ENCODE assay signal across 33 mouse cellular contexts in genomic region chr15:15582300-15582880, GRCm38 (mm10).
"Had no signal": no experiment of that assay in that cellular context is flagged by ENCODE, and none has a peak within 500 bp of the region (broad histone marks: within the 10 kb centered on the region; RNA-seq: fewer than 3 reads in every experiment).

No protein-coding gene starts in this region.

- H3K27ac ChIP-seq: heart, embryonic 10.5 days; heart, embryonic 13.5 days; heart, embryonic 15.5 days; hindbrain, embryonic 10.5 days; hindbrain, embryonic 12.5 days; hindbrain, embryonic 13.5 days; hindbrain, embryonic 14.5 days; hindbrain, embryonic 15.5 days; hindbrain, postnatal 0 days; intestine, embryonic 15.5 days; kidney, embryonic 15.5 days; kidney, postnatal 0 days; layer of hippocampus, adult 2 months; left cerebral cortex, adult 2 months had no signal

- H3K9ac ChIP-seq: heart, embryonic 12.5 days; heart, embryonic 13.5 days; heart, embryonic 15.5 days; hindbrain, embryonic 12.5 days; hindbrain, embryonic 13.5 days; hindbrain, embryonic 14.5 days; hindbrain, embryonic 15.5 days; intestine, embryonic 15.5 days; kidney, embryonic 15.5 days had no signal

- H3K36me3 ChIP-seq: heart, embryonic 10.5 days; heart, embryonic 12.5 days; heart, embryonic 13.5 days; heart, embryonic 15.5 days; hindbrain, embryonic 10.5 days; hindbrain, embryonic 12.5 days; hindbrain, embryonic 13.5 days; hindbrain, embryonic 15.5 days; intestine, embryonic 15.5 days; kidney, embryonic 15.5 days had no signal

- H3K9me3 ChIP-seq: heart, embryonic 10.5 days; heart, embryonic 12.5 days; heart, embryonic 13.5 days; heart, embryonic 15.5 days; hindbrain, embryonic 10.5 days; hindbrain, embryonic 12.5 days; hindbrain, embryonic 13.5 days; hindbrain, embryonic 15.5 days; intestine, embryonic 15.5 days; kidney, embryonic 15.5 days had no signal

- DNase-seq: heart, postnatal 10 days; heart, postnatal 14 days; heart, postnatal 36 days; kidney, adult 11 months; kidney, adult 18-20 months; kidney, adult 2 months; kidney, adult 8-10 months; kidney, adult 9 months; kidney, postnatal 10 days; kidney, postnatal 14 days; kidney, postnatal 25 days; kidney, postnatal 36 days; layer of hippocampus, adult 9-11 months; layer of hippocampus, postnatal 36 days had no signal

- H3K4me3 ChIP-seq: heart, embryonic 10.5 days; heart, embryonic 12.5 days; heart, embryonic 13.5 days; heart, embryonic 15.5 days; hindbrain, embryonic 10.5 days; hindbrain, embryonic 12.5 days; hindbrain, embryonic 13.5 days; hindbrain, embryonic 15.5 days; intestine, embryonic 15.5 days; kidney, embryonic 15.5 days; layer of hippocampus, adult 2 months; left cerebral cortex, adult 2 months had no signal

- H3K4me1 ChIP-seq: heart, embryonic 10.5 days; heart, embryonic 12.5 days; heart, embryonic 13.5 days; heart, embryonic 15.5 days; hindbrain, embryonic 10.5 days; hindbrain, embryonic 12.5 days; hindbrain, embryonic 13.5 days; hindbrain, embryonic 15.5 days; intestine, embryonic 15.5 days; kidney, embryonic 15.5 days had no signal

- H3K27me3 ChIP-seq: heart, embryonic 12.5 days; heart, embryonic 13.5 days; heart, embryonic 15.5 days; hindbrain, embryonic 12.5 days; hindbrain, embryonic 13.5 days; hindbrain, embryonic 15.5 days; intestine, embryonic 15.5 days; kidney, embryonic 15.5 days had no signal

- ATAC-seq: hindbrain, embryonic 16.5 days; hindbrain, postnatal 0 days; inflammation-experienced regulatory T-cells, adult 6 months; intestine, embryonic 15.5 days; intestine, embryonic 16.5 days; intestine, postnatal 0 days had no signal
